Mouse (Mus musculus) heart, embryonic 11.5 days (tissue): ENCODE data around the gene Gsap. TPM values are rescaled to one million over a fixed set of nuclear protein-coding genes. Genes with fewer than 3 reads are reported as not detected.

Experiments used
- ATAC-seq: fragments of 200-750 bp; cut with Nextera tagmentation; replicated peaks from 2 replicates; pipeline ENCODE4 v1.8.0; 2017; ENCODE audit warnings: moderate library complexity; ENCODE audit not compliant: insufficient number of reproducible peaks, low FRiP score, low TSS enrichment
- H3K27ac ChIP-seq: fragments of 300-500 bp; sonication (generic); 2 replicates; pipeline ENCODE4 v1.5.1; 2014; ENCODE audit warnings: mild to moderate bottlenecking, low read depth, low read length
- H3K27me3 ChIP-seq: fragments of 300-500 bp; sonication (generic); 2 replicates; pipeline ENCODE4 v1.6.1; 2014; ENCODE audit warnings: mild to moderate bottlenecking, low read length, mixed read lengths; ENCODE audit not compliant: control insufficient read depth, insufficient read depth
- H3K36me3 ChIP-seq: fragments of 300-500 bp; sonication (generic); 2 replicates; pipeline ENCODE4 v1.6.1; 2014; ENCODE audit warnings: mild to moderate bottlenecking, low read length, moderate library complexity, mixed read lengths; ENCODE audit not compliant: control insufficient read depth, insufficient read depth
- H3K4me1 ChIP-seq: fragments of 300-500 bp; sonication (generic); 2 replicates; pipeline ENCODE4 v1.6.1; 2014; ENCODE audit warnings: low read length; ENCODE audit not compliant: control insufficient read depth, insufficient read depth
- H3K4me2 ChIP-seq: fragments of 300-500 bp; sonication (generic); 2 replicates; pipeline ENCODE4 v1.6.1; 2014; ENCODE audit warnings: mild to moderate bottlenecking, moderate library complexity
- H3K4me3 ChIP-seq: fragments of 300-500 bp; sonication (generic); 2 replicates; pipeline ENCODE4 v1.5.1; 2014; ENCODE audit warnings: low read depth, low read length
- H3K9ac ChIP-seq: fragments of 300-500 bp; sonication (generic); 2 replicates; pipeline ENCODE4 v1.6.1; 2014; ENCODE audit warnings: mild to moderate bottlenecking, low read depth, low read length, moderate library complexity
- H3K9me3 ChIP-seq: fragments of 300-500 bp; sonication (generic); replicated peaks from 2 replicates; pipeline ENCODE4 v1.6.1; 2016; ENCODE audit warnings: low read length; ENCODE audit not compliant: control insufficient read depth
- WGBS: fragments of 180-500 bp; shearing (Covaris S2); extraction: QIAGEN DNeasy Blood & Tissue Kit; methylation state at CpG from one replicate; pipeline ENCODE4 v1.1.7; 2014; ENCODE audit not compliant: insufficient replicate concordance; 5-methylcytosine and 5-hydroxymethylcytosine counted together
- polyA plus RNA-seq: library from polyadenylated mRNA; unstranded; fragments of >200 nt; fragmentation: Nextera tagmentation; extraction: Ambion mirVana; gene quantifications from 2 replicates; pipeline ENCODE4 v1.2.1, GENCODE M21; 2014

The Gsap gene
- polyA plus RNA-seq, 1 experiment from 2014 or later: 0.39 TPM

DNA sequence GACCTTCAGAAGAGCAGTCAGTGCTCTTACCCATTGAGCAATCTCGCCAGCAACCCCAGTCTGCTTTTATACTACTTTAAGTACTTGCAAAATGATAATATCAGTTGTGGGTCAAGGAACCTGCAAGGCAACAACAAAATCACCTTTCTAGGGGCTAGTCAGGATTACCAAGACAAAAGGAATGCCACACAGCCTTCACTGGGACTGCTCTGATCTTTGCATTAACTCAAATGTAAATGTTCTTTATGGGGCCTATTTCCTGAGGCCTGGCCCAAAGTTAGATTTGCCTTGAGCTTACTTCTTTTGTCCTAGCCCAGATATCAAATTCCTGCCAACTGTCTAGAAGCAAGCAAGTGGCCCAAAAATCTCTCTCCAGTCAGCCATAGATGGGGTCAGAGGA, 58.5 kb downstream of the Gsap start:
- H3K4me3 ChIP-seq: no peak overlapping the region
- no peak overlapping the region for H3K9ac ChIP-seq
- H3K36me3 ChIP-seq: no peaks in the 10 kb centered on the region
- no peaks in the 10 kb centered on the region for H3K27me3 ChIP-seq
- no peak overlapping the region for H3K27ac ChIP-seq
- no peak overlapping the region for H3K4me2 ChIP-seq
- ATAC-seq: no peak
- 81% methylated on average over 1 of the region's 1 CpGs for WGBS
- H3K9me3 ChIP-seq: no peaks in the 10 kb centered on the region
- H3K4me1 ChIP-seq: no peaks in the 10 kb centered on the region

DNA sequence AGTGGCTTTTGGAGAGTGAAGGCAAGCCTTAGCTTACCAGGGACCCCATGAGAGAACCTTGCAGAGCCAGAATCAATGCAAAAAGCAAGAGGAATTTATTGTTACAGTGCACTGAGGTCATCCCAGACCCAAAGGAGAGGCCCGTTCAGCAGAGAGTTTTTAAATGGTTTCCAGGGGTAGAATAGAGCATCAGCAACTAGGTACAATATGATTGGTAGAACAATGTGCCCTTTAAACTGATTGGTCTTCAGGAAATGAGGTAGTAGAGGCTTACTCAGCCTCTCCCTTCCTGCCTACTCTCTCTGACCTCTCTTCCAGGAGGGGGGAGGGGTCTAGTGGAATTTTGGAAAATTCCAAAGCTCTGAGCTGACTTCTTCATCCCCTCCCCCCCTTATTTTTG, 59.2 kb downstream of the Gsap start:
- ATAC-seq: no peak
- 74% methylated on average over 1 of the region's 1 CpGs for WGBS

DNA sequence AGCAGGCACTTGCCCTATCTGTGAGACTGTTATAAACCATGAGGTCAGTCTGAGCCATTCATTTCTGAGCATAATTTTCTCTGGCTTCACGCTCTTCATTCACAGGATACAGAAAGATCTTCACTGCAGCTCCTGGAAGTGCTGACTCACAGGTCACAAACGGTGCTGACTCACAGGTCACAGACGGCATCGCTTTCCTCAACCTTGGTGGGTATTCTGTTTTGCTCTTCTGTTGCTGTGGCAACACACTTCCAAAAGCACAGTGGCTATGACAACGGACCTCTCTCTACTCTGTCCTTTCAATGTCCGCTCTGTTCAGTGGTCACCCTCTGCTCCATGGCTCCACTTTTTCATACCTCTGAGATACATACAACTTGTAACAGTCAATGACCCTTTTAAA, 60.7 kb downstream of the Gsap start:
- ATAC-seq: no peak
- H3K36me3 ChIP-seq: no peaks in the 10 kb centered on the region
- no peak overlapping the region for H3K9ac ChIP-seq
- H3K9me3 ChIP-seq: no peaks in the 10 kb centered on the region
- H3K4me2 ChIP-seq: no peak overlapping the region
- WGBS: 81% methylated on average over 6 of the region's 6 CpGs
- no peaks in the 10 kb centered on the region for H3K4me1 ChIP-seq
- H3K27me3 ChIP-seq: no peaks in the 10 kb centered on the region
- no peak overlapping the region for H3K4me3 ChIP-seq
- H3K27ac ChIP-seq: no peak overlapping the region

More for the DNA sequence above, 59.2 kb downstream of the Gsap start:
- H3K4me2 ChIP-seq: no peak overlapping the region
- H3K9me3 ChIP-seq: no peaks in the 10 kb centered on the region
- H3K9ac ChIP-seq: no peak overlapping the region
- H3K4me1 ChIP-seq: no peaks in the 10 kb centered on the region
- no peak overlapping the region for H3K27ac ChIP-seq
- no peaks in the 10 kb centered on the region for H3K27me3 ChIP-seq
- H3K36me3 ChIP-seq: no peaks in the 10 kb centered on the region
- H3K4me3 ChIP-seq: no peak overlapping the region

DNA sequence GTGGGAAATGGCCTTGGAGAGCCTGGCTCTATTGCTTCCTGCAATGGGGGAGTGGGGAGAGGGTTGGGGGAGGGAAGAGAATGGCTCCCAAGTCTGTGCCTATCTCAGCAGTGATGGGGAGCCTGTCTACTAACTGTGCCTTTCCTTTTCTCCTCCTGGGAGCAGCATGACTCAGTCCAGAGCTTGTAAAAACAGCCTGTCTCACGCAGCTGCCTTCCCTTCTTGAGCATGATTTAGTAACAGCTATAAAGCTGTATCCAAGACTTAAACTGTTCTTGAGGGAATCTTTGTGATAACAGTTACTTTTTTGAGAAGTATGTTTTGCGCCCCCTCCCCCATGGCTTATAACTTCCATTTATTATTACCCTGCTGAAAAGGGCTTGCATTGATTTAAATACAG, 61.9 kb downstream of the Gsap start:
- no peak overlapping the region for H3K4me2 ChIP-seq
- H3K4me3 ChIP-seq: no peak overlapping the region
- H3K9me3 ChIP-seq: no peaks in the 10 kb centered on the region
- 71% methylated on average over 2 of the region's 2 CpGs for WGBS
- no peaks in the 10 kb centered on the region for H3K4me1 ChIP-seq
- no peak for ATAC-seq
- no peak overlapping the region for H3K9ac ChIP-seq
- no peaks in the 10 kb centered on the region for H3K27me3 ChIP-seq
- H3K27ac ChIP-seq: no peak overlapping the region
- H3K36me3 ChIP-seq: no peaks in the 10 kb centered on the region

GRCm38 (mm10) chr5:21248834-21249233, 62.8 kb downstream of the Gsap start:
- ATAC-seq: no peak
- no peak overlapping the region for H3K27ac ChIP-seq
- H3K36me3 ChIP-seq: no peaks in the 10 kb centered on the region
- H3K27me3 ChIP-seq: no peaks in the 10 kb centered on the region
- no peaks in the 10 kb centered on the region for H3K9me3 ChIP-seq
- H3K4me1 ChIP-seq: no peaks in the 10 kb centered on the region
- no peak overlapping the region for H3K4me3 ChIP-seq
- WGBS: 59% methylated on average over 5 of the region's 5 CpGs
- no peak overlapping the region for H3K4me2 ChIP-seq
- no peak overlapping the region for H3K9ac ChIP-seq

DNA sequence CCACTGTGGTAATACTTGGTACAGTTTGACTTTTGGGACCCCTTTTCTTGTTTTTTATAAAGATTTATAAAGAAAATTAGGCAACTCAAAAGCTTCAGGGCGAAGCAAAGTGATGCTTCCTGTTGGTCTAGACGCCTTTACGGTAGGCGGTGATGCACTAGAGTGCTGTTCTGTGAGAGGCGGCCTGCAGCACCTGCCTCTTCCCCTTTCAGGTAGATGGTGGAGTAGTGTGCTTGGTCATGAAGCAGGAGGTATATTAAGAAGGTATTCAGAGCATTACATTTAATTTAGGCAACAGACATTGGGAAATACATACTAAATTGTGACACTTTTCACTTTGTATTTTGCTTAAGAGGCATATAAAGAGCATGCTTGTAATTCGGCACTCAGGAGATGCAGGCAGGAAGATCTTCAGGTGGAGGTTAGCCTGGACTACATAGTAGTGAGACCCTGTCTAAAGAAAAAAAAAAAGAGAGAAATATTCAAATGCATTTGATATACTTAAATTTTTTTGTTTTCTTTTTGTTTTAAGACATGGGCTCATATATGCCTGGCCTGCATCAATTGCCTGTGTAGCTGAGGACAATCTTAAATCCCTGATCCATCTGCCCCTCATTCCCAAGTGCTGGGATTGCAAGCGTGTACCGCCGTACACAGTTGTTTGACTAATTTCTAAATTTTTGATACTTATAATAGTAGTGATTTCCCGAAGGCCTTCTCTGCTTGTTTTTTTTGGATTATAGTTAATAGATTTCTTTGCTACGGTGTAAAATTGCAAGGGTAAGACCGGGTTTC, 68.9 kb downstream of the Gsap start:
- 85% methylated on average over 12 of the region's 12 CpGs for WGBS
- H3K4me1 ChIP-seq: no peaks in the 10 kb centered on the region; the same call in 1 of the 2 replicates
- no peak overlapping the region for H3K9ac ChIP-seq
- H3K36me3 ChIP-seq: no peaks in the 10 kb centered on the region
- no peak overlapping the region for H3K4me3 ChIP-seq
- no peak overlapping the region for H3K4me2 ChIP-seq
- ATAC-seq: no peak
- H3K9me3 ChIP-seq: no peaks in the 10 kb centered on the region
- no peak overlapping the region for H3K27ac ChIP-seq
- H3K27me3 ChIP-seq: no peaks in the 10 kb centered on the region

- Histone ChIP-seq H3K27ac (no peak overlapping the region), H3K27me3 (no peaks in the 10 kb centered on the region), H3K4me2 (no peak overlapping the region), H3K4me1 (no peaks in the 10 kb centered on the region; the same call in 1 of the 2 replicates), H3K9ac (no peak overlapping the region), H3K4me3 (no peak overlapping the region), H3K9me3 (no peaks in the 10 kb centered on the region), H3K36me3 (no peaks in the 10 kb centered on the region)
- ATAC-seq: no peak
- 81% methylated on average over 5 of the region's 5 CpGs for WGBS
Measured at GRCm38 (mm10) chr5:21255551-21256132, 69.6 kb downstream of the Gsap start.

DNA sequence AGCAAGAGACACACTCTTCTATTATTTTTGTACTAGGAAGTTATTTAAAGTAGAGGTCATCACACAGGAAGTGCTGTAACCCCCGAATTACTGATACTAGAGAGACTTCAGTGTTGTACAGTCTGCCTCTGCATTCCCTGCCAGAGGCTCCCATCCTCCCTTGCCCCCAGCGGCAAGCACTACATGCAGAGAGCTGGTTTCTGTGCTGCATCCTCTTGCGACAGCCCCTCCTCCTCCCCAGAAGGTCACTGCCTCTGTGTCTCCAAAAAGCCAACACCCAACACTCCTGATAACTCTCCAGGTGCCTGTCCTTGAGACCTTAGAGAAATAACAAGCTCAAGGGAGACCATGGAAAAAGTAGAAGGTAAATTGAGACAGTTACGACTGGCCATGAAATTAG, 71.1 kb downstream of the Gsap start:
- no peak overlapping the region for H3K4me2 ChIP-seq
- 50% methylated on average over 4 of the region's 4 CpGs for WGBS
- H3K27ac ChIP-seq: no peak overlapping the region
- no peaks in the 10 kb centered on the region for H3K27me3 ChIP-seq
- no peaks in the 10 kb centered on the region; the same call in 1 of the 2 replicates for H3K4me1 ChIP-seq
- H3K36me3 ChIP-seq: no peaks in the 10 kb centered on the region
- no peak for ATAC-seq
- H3K9ac ChIP-seq: no peak overlapping the region
- no peak overlapping the region for H3K4me3 ChIP-seq
- no peaks in the 10 kb centered on the region for H3K9me3 ChIP-seq

DNA sequence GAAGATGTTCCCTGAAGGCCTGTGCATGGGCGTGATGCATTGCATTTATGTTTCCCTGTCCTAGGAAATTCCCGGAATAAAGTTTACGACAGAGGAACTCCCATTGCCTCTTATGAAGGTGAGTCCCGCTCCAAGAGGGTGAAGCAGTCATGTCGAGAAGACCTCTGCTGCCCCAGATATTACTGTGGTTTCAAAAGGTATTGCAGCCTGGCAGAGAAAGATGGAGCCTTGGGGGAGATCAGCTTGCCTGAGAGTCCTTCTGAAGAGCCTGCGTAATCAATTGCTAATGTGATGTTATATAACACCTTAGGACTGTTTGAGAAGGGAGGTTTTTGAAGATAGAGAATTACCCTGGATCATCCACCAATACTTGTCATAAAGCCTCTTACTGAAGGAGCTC, 71.8 kb downstream of the Gsap start:
- H3K4me3 ChIP-seq: no peak overlapping the region
- WGBS: 67% methylated on average over 6 of the region's 6 CpGs
- no peak for ATAC-seq
- H3K36me3 ChIP-seq: no peaks in the 10 kb centered on the region
- no peak overlapping the region for H3K4me2 ChIP-seq
- H3K4me1 ChIP-seq: no peaks in the 10 kb centered on the region; the same call in 1 of the 2 replicates
- H3K9me3 ChIP-seq: no peaks in the 10 kb centered on the region
- no peak overlapping the region for H3K9ac ChIP-seq
- H3K27me3 ChIP-seq: no peaks in the 10 kb centered on the region
- H3K27ac ChIP-seq: no peak overlapping the region
